Mouse (Mus musculus) cortical plate, adult 2 months (tissue): ENCODE measurements around the gene Zfp956. TPM values are rescaled to one million over a fixed set of nuclear protein-coding genes. Genes with fewer than 3 reads are reported as not detected.

Experiments
- H3K27ac ChIP-seq: fragments of 200-500 bp; 2 replicates; pipeline ENCODE4 v1.5.1; 2012; ENCODE audit warnings: low read length, control low read depth, inconsistent platforms; ENCODE audit not compliant: insufficient read depth
- H3K4me1 ChIP-seq: fragments of 200-500 bp; 2 replicates; pipeline ENCODE4 v1.6.1; 2011; ENCODE audit warnings: low read length; ENCODE audit not compliant: control insufficient read depth, insufficient read depth
- H3K4me3 ChIP-seq: fragments of 200-500 bp; 2 replicates; pipeline ENCODE4 v1.5.1; 2011; ENCODE audit warnings: mild to moderate bottlenecking, low read length, control low read depth; ENCODE audit not compliant: insufficient read depth
- CTCF ChIP-seq: fragments of 200-500 bp; IDR thresholded peaks from 2 replicates; pipeline ENCODE4 v1.5.1; 2011; ENCODE audit warnings: mild to moderate bottlenecking, control low read depth, low read length; ENCODE audit not compliant: insufficient read depth; ENCODE audit errors: extremely low read depth
- POLR2A ChIP-seq: fragments of 200-500 bp; IDR thresholded peaks from 2 replicates; pipeline ENCODE4 v1.6.1; 2011; ENCODE audit warnings: mild to moderate bottlenecking, low read length, control low read depth; ENCODE audit not compliant: insufficient read depth; ENCODE audit errors: extremely low read depth
- polyA plus RNA-seq: library from polyadenylated mRNA; depleted of rRNA; stranded (reverse); fragments of >200 nt; gene quantifications from 2 replicates; pipeline ENCODE4 v1.2.3, GENCODE M21; 2012

Zfp956 gene
- polyA plus RNA-seq, 1 experiment = 27.1 TPM

- Histone ChIP-seq H3K27ac (no peak overlapping the region), H3K4me3 (peak overlapping the region; percentile 78)
- TF ChIP-seq POLR2A (no peak), CTCF (no peak)
These were observed 33.3 kb upstream of the Zfp956 start for GRCm38 (mm10) chr6:47919646-47920446.

GRCm38 (mm10) chr6:47920447-47921340 lies 32.5 kb upstream of the Zfp956 start, which contains the start of gene Zfp212:
Gene Zfp212 (plus strand): TSS chr6:47920476.
- Histone ChIP-seq H3K4me3 (peak within 1 kb of the TSS; percentile 78), H3K4me1 (peaks cover 3% of the 10 kb centered on the region; the same call in 1 of the 2 replicates), H3K27ac (peak within 1 kb of the TSS; percentile 96)
- TF ChIP-seq POLR2A (peak; percentile 48; the same call in 1 of the 2 replicates), CTCF (peak; percentile 37; the same call in 1 of the 2 replicates)

More at GRCm38 (mm10) chr6:47919646-47920446, 33.3 kb upstream of the Zfp956 start:
- peaks cover 3% of the 10 kb centered on the region; the same call in 1 of the 2 replicates for H3K4me1 ChIP-seq

DNA sequence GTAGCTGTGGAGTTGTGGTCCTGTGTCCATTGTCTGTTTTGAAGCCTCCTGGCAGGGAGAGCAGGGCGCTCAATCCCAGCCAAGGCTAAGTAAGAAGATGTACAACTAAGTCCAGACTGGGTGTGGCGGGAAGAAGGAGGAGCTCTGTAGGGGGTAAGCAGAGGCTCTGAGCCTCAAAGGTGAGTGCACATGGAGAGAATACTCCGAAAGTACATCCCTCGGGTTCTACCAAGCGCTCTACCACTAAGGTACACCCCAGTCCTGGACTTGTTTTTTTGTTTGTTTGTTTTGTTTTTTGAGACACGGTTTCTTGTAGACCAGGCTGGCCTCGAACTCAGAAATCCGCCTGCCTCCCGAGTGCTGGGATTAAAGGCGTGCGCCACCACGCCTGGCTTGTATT lies 10.7 kb upstream of the Zfp956 start:
- Histone ChIP-seq H3K27ac (no peak overlapping the region), H3K4me1 (no peaks in the 10 kb centered on the region), H3K4me3 (peak overlapping the region; percentile 17)
- no peak for TF ChIP-seq POLR2A
- no peak for TF ChIP-seq CTCF

DNA sequence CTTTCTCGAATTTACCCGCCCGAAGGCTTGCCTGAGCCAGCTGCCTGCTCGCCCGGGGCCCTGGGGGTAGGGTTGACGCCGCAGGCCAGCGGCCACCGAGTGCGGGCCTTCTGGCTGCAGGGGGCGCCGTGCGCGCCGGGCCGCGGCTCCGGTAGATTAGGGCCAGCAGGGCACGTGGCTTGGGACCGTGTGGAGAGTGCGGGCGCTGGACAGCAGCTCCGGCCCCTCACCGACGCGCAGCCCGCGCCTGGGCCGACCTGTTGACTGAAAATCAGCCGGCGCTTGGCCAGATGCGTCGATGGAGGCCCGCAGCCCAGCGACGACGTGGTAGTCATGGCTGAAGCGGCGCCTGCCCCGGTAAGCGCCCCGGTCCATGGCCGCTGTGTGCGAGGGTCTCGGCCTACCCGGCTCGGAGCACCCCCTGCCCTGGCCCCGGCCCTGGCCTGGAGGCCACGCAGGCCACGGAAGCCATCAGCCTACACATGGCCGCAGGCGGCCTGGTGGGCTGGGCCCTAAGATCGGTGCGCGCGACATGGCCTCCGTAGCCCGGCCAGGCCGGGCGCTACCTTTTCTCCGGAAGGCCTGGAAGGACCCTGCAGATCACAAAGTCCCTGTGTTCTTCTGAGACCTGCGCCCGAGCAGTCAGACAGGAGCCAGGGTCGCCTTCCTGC lies 10.0 kb upstream of the Zfp956 start:
- no peak for TF ChIP-seq POLR2A
- no peak for TF ChIP-seq CTCF
- Histone ChIP-seq H3K4me1 (no peaks in the 10 kb centered on the region), H3K4me3 (peak overlapping the region; percentile 17), H3K27ac (no peak overlapping the region)

- H3K4me1 ChIP-seq = no peaks in the 10 kb centered on the region
- no peak overlapping the region for H3K4me3 ChIP-seq
- no peak overlapping the region for H3K27ac ChIP-seq
- TF ChIP-seq CTCF (no peak), POLR2A (no peak)
These were observed 9.5 kb upstream of the Zfp956 start for GRCm38 (mm10) chr6:47943721-47944120.

- H3K4me3 ChIP-seq = no peak overlapping the region
- no peak overlapping the region for H3K27ac ChIP-seq
- no peaks in the 10 kb centered on the region for H3K4me1 ChIP-seq
- TF ChIP-seq CTCF (no peak), POLR2A (no peak)
These were observed 5.8 kb upstream of the Zfp956 start for GRCm38 (mm10) chr6:47947388-47947787.

GRCm38 (mm10) chr6:47954425-47954824 lies 1.2 kb downstream of the Zfp956 start:
- TF ChIP-seq POLR2A (no peak), CTCF (no peak)
- peak overlapping the region; percentile 57; the same call in 1 of the 2 replicates for H3K4me3 ChIP-seq
- peaks cover 6% of the 10 kb centered on the region; the same call in 1 of the 2 replicates for H3K4me1 ChIP-seq
- H3K27ac ChIP-seq = no peak overlapping the region

GRCm38 (mm10) chr6:47957816-47958215 lies 4.6 kb downstream of the Zfp956 start:
- TF ChIP-seq POLR2A = no peak
- TF ChIP-seq CTCF = no peak

More at GRCm38 (mm10) chr6:47957816-47958215, 4.6 kb downstream of the Zfp956 start:
- Histone ChIP-seq H3K27ac (no peak overlapping the region), H3K4me3 (no peak overlapping the region), H3K4me1 (peaks cover 6% of the 10 kb centered on the region; the same call in 1 of the 2 replicates)
